Mouse (Mus musculus) stomach, postnatal 0 days (tissue): ENCODE measurements around the gene Zfp367.

Experiments used
- CTCF ChIP-seq: IDR thresholded peaks from 2 replicates; pipeline ENCODE4 v1.5.1; 2016; ENCODE audit warnings: antibody characterized with exemption, low read depth, mild to moderate bottlenecking, moderate library complexity
- EP300 ChIP-seq: optimal IDR thresholded peaks from 2 replicates; pipeline ENCODE3; 2016; ENCODE audit warnings: antibody characterized with exemption

DNA sequence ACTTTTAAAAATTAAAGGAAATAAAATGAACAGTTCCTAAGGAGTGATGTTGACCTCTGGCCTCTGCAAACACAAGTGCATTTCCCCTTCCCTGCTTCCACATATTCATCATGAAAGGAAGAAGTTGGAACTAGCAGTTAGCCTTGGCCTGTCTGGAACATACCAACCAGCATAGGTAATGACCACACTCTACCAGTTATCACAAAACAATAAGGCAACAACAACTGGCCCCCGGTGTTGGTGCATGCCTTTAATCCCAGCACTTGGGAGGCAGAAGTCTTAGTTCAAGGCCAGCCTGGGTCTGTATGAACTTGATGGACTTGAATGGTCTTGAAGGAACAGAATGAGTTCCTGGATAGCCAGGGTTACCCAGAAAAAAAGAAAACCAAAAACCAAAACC, 42.6 kb downstream of the Zfp367 start:
- TF ChIP-seq CTCF (no peak), EP300 (no peak)
